Mouse (Mus musculus): ENCODE measurements around the gene Rtp4. TPM values are rescaled to one million over a fixed set of nuclear protein-coding genes. Genes with fewer than 3 reads are reported as not detected.

Rtp4 gene
- polyA plus RNA-seq, 1 experiment, result 0.49 TPM

- Histone ChIP-seq H3K36me3 (ENCODE audit: control insufficient read depth, insufficient read depth, low read length) (no peaks in the 10 kb centered on the region), H3K4me3 (ENCODE audit: control insufficient read depth, low read depth, low read length) (no peak overlapping the region), H3K4me1 (ENCODE audit: control insufficient read depth, insufficient read depth, low read length) (no peaks in the 10 kb centered on the region), H3K27ac (ENCODE audit: control insufficient read depth, insufficient read depth, low read depth, low read length) (no peak overlapping the region), H3K27me3 (ENCODE audit: control insufficient read depth, insufficient read depth, low read length) (no peaks in the 10 kb centered on the region)
- TF ChIP-seq POLR2A (IDR thresholded peaks at IDR 0.05; ENCODE audit: control insufficient read depth, low read depth, low read length) (no peak), CTCF (IDR thresholded peaks at IDR 0.05; ENCODE audit: control insufficient read depth, insufficient read depth, insufficient replicate concordance, low read depth, low read length) (no peak)
Observed at GRCm38 (mm10) chr16:23482846-23483245, 37.2 kb upstream of the Rtp4 start.

GRCm38 (mm10) chr16:23483292-23483691 lies 36.8 kb upstream of the Rtp4 start:
- no peak overlapping the region for H3K4me3 ChIP-seq (ENCODE audit: control insufficient read depth, low read depth, low read length)
- no peak overlapping the region for H3K27ac ChIP-seq (ENCODE audit: control insufficient read depth, insufficient read depth, low read depth, low read length)
- no peaks in the 10 kb centered on the region for H3K36me3 ChIP-seq (ENCODE audit: control insufficient read depth, insufficient read depth, low read length)
- H3K27me3 ChIP-seq (ENCODE audit: control insufficient read depth, insufficient read depth, low read length), result no peaks in the 10 kb centered on the region
- H3K4me1 ChIP-seq (ENCODE audit: control insufficient read depth, insufficient read depth, low read length), result no peaks in the 10 kb centered on the region
- TF ChIP-seq CTCF (IDR thresholded peaks at IDR 0.05; ENCODE audit: control insufficient read depth, insufficient read depth, insufficient replicate concordance, low read depth, low read length), result no peak
- TF ChIP-seq POLR2A (IDR thresholded peaks at IDR 0.05; ENCODE audit: control insufficient read depth, low read depth, low read length), result no peak

- Histone ChIP-seq H3K27ac (ENCODE audit: control insufficient read depth, insufficient read depth, low read depth, low read length) (no peak overlapping the region), H3K27me3 (ENCODE audit: control insufficient read depth, insufficient read depth, low read length) (no peaks in the 10 kb centered on the region), H3K4me1 (ENCODE audit: control insufficient read depth, insufficient read depth, low read length) (no peaks in the 10 kb centered on the region), H3K4me3 (ENCODE audit: control insufficient read depth, low read depth, low read length) (no peak overlapping the region), H3K36me3 (ENCODE audit: control insufficient read depth, insufficient read depth, low read length) (no peaks in the 10 kb centered on the region)
- TF ChIP-seq POLR2A (IDR thresholded peaks at IDR 0.05; ENCODE audit: control insufficient read depth, low read depth, low read length) (no peak), CTCF (IDR thresholded peaks at IDR 0.05; ENCODE audit: control insufficient read depth, insufficient read depth, insufficient replicate concordance, low read depth, low read length) (no peak)
Observed at GRCm38 (mm10) chr16:23492783-23493182, 27.3 kb upstream of the Rtp4 start.

- no peaks in the 10 kb centered on the region for H3K36me3 ChIP-seq (ENCODE audit: control insufficient read depth, insufficient read depth, low read length)
- no peak overlapping the region for H3K27ac ChIP-seq (ENCODE audit: control insufficient read depth, insufficient read depth, low read depth, low read length)
- no peaks in the 10 kb centered on the region for H3K27me3 ChIP-seq (ENCODE audit: control insufficient read depth, insufficient read depth, low read length)
- H3K4me3 ChIP-seq (ENCODE audit: control insufficient read depth, low read depth, low read length), result no peak overlapping the region
- TF ChIP-seq POLR2A (IDR thresholded peaks at IDR 0.05; ENCODE audit: control insufficient read depth, low read depth, low read length) (no peak), CTCF (IDR thresholded peaks at IDR 0.05; ENCODE audit: control insufficient read depth, insufficient read depth, insufficient replicate concordance, low read depth, low read length) (no peak)
- H3K4me1 ChIP-seq (ENCODE audit: control insufficient read depth, insufficient read depth, low read length), result no peaks in the 10 kb centered on the region
Observed at GRCm38 (mm10) chr16:23496245-23496924, 23.7 kb upstream of the Rtp4 start.

- Histone ChIP-seq H3K27ac (ENCODE audit: control insufficient read depth, insufficient read depth, low read depth, low read length) (no peak overlapping the region), H3K27me3 (ENCODE audit: control insufficient read depth, insufficient read depth, low read length) (no peaks in the 10 kb centered on the region), H3K4me3 (ENCODE audit: control insufficient read depth, low read depth, low read length) (no peak overlapping the region), H3K36me3 (ENCODE audit: control insufficient read depth, insufficient read depth, low read length) (no peaks in the 10 kb centered on the region), H3K4me1 (ENCODE audit: control insufficient read depth, insufficient read depth, low read length) (no peaks in the 10 kb centered on the region)
- no peak for TF ChIP-seq CTCF (IDR thresholded peaks at IDR 0.05; ENCODE audit: control insufficient read depth, insufficient read depth, insufficient replicate concordance, low read depth, low read length)
- TF ChIP-seq POLR2A (IDR thresholded peaks at IDR 0.05; ENCODE audit: control insufficient read depth, low read depth, low read length), result no peak
Observed at GRCm38 (mm10) chr16:23497440-23497839, 22.7 kb upstream of the Rtp4 start.

GRCm38 (mm10) chr16:23497881-23498280 lies 22.2 kb upstream of the Rtp4 start:
- no peaks in the 10 kb centered on the region for H3K36me3 ChIP-seq (ENCODE audit: control insufficient read depth, insufficient read depth, low read length)
- no peaks in the 10 kb centered on the region for H3K27me3 ChIP-seq (ENCODE audit: control insufficient read depth, insufficient read depth, low read length)
- H3K4me1 ChIP-seq (ENCODE audit: control insufficient read depth, insufficient read depth, low read length), result no peaks in the 10 kb centered on the region
- TF ChIP-seq POLR2A (IDR thresholded peaks at IDR 0.05; ENCODE audit: control insufficient read depth, low read depth, low read length) (no peak), CTCF (IDR thresholded peaks at IDR 0.05; ENCODE audit: control insufficient read depth, insufficient read depth, insufficient replicate concordance, low read depth, low read length) (no peak)
- no peak overlapping the region for H3K27ac ChIP-seq (ENCODE audit: control insufficient read depth, insufficient read depth, low read depth, low read length)
- H3K4me3 ChIP-seq (ENCODE audit: control insufficient read depth, low read depth, low read length), result no peak overlapping the region

GRCm38 (mm10) chr16:23498691-23499131 lies 21.4 kb upstream of the Rtp4 start:
- no peaks in the 10 kb centered on the region for H3K36me3 ChIP-seq (ENCODE audit: control insufficient read depth, insufficient read depth, low read length)
- no peak overlapping the region for H3K27ac ChIP-seq (ENCODE audit: control insufficient read depth, insufficient read depth, low read depth, low read length)
- no peaks in the 10 kb centered on the region for H3K4me1 ChIP-seq (ENCODE audit: control insufficient read depth, insufficient read depth, low read length)
- no peak overlapping the region for H3K4me3 ChIP-seq (ENCODE audit: control insufficient read depth, low read depth, low read length)
- no peaks in the 10 kb centered on the region for H3K27me3 ChIP-seq (ENCODE audit: control insufficient read depth, insufficient read depth, low read length)
- TF ChIP-seq POLR2A (IDR thresholded peaks at IDR 0.05; ENCODE audit: control insufficient read depth, low read depth, low read length) (no peak), CTCF (IDR thresholded peaks at IDR 0.05; ENCODE audit: control insufficient read depth, insufficient read depth, insufficient replicate concordance, low read depth, low read length) (no peak)
